Mouse (Mus musculus) hindbrain, embryonic 12.5 days (tissue): Measurements from ENCODE around the gene Mfsd11. TPM values are rescaled to one million over a fixed set of nuclear protein-coding genes. Genes with fewer than 3 reads are reported as not detected.

Experiments
- ATAC-seq: fragments of 200-750 bp; cut with Nextera tagmentation; 2 replicates; pipeline ENCODE4 v1.8.0; 2017; ENCODE audit warnings: moderate TSS enrichment; ENCODE audit not compliant: low FRiP score
- H3K27ac ChIP-seq: fragments of 300-500 bp; sonication (generic); 2 replicates; pipeline ENCODE4 v1.5.1; 2016; ENCODE audit warnings: mild to moderate bottlenecking
- H3K27me3 ChIP-seq: fragments of 300-500 bp; sonication (generic); 2 replicates; pipeline ENCODE4 v1.6.1; 2016; ENCODE audit warnings: mild to moderate bottlenecking
- H3K36me3 ChIP-seq: fragments of 300-500 bp; sonication (generic); 2 replicates; pipeline ENCODE4 v1.6.1; 2016; ENCODE audit warnings: mild to moderate bottlenecking
- H3K4me1 ChIP-seq: fragments of 300-500 bp; sonication (generic); 2 replicates; pipeline ENCODE4 v1.6.1; 2016
- H3K4me2 ChIP-seq: fragments of 300-500 bp; sonication (generic); replicated peaks from 2 replicates; pipeline ENCODE4 v1.6.1; 2016; ENCODE audit warnings: mild to moderate bottlenecking
- H3K4me3 ChIP-seq: fragments of 300-500 bp; sonication (generic); 2 replicates; pipeline ENCODE4 v1.5.1; 2016; ENCODE audit warnings: mild to moderate bottlenecking
- H3K9ac ChIP-seq: fragments of 300-500 bp; sonication (generic); 2 replicates; pipeline ENCODE4 v1.6.1; 2016; ENCODE audit warnings: mild to moderate bottlenecking, moderate library complexity
- H3K9me3 ChIP-seq: fragments of 300-500 bp; sonication (generic); replicated peaks from 2 replicates; pipeline ENCODE4 v1.6.1; 2016; ENCODE audit warnings: mild to moderate bottlenecking
- WGBS: fragments of 180-500 bp; shearing (Covaris S2); methylation state at CpG from one replicate; pipeline ENCODE4 v1.1.7; 2016; 5-methylcytosine and 5-hydroxymethylcytosine counted together
- polyA plus RNA-seq: library from polyadenylated mRNA; unstranded; fragments of >200 nt; fragmentation: Nextera tagmentation; extraction: Ambion mirVana; gene quantifications from 2 replicates; pipeline ENCODE4 v1.2.1, GENCODE M21; 2016

Gene Mfsd11
- 43.3 and 47.6 TPM in 2 replicates for polyA plus RNA-seq

GRCm38 (mm10) chr11:116852291-116852890 is at the start of gene Mfsd11:
Gene Mfsd11, plus strand, starts transcription at chr11:116852440.
- Histone ChIP-seq H3K4me3 (peak within 1 kb of the TSS; percentile 100), H3K9ac (peak within 1 kb of the TSS; percentile 99), H3K27me3 (no peaks in the 10 kb centered on the region), H3K9me3 (no peaks in the 10 kb centered on the region), H3K4me2 (peak within 1 kb of the TSS; percentile 64), H3K36me3 (peaks cover 29% of the 10 kb centered on the region), H3K4me1 (peaks cover 24% of the 10 kb centered on the region), H3K27ac (peak within 1 kb of the TSS; percentile 97)
- peak; percentile 55 for ATAC-seq
- under 1% methylated on average over 89 of the region's 91 CpGs for WGBS

- Histone ChIP-seq H3K4me2 (no peak overlapping the region), H3K4me1 (0 out of 2 replicates have a peak, but pooled peaks cover 2% of the 10 kb centered on the region), H3K4me3 (no peak overlapping the region), H3K27me3 (no peaks in the 10 kb centered on the region), H3K9me3 (no peaks in the 10 kb centered on the region), H3K27ac (no peak overlapping the region), H3K36me3 (no peaks in the 10 kb centered on the region), H3K9ac (no peak overlapping the region)
- no peak for ATAC-seq
- 85% methylated on average over 5 of the region's 5 CpGs for WGBS
Observed at GRCm38 (mm10) chr11:116802709-116803108, 49.5 kb upstream of the Mfsd11 start.

- no peak for ATAC-seq
- Histone ChIP-seq H3K4me3 (no peak overlapping the region), H3K4me2 (no peak overlapping the region), H3K27ac (no peak overlapping the region), H3K36me3 (no peaks in the 10 kb centered on the region), H3K9me3 (no peaks in the 10 kb centered on the region), H3K9ac (no peak overlapping the region), H3K4me1 (peaks cover 29% of the 10 kb centered on the region), H3K27me3 (no peaks in the 10 kb centered on the region; the same call in 1 of the 2 replicates)
- 86% methylated on average over 15 of the region's 15 CpGs for WGBS
Observed at GRCm38 (mm10) chr11:116806136-116807071, 45.8 kb upstream of the Mfsd11 start.

- ATAC-seq: no peak
- Histone ChIP-seq H3K4me1 (peaks cover 35% of the 10 kb centered on the region), H3K9me3 (no peaks in the 10 kb centered on the region), H3K27me3 (no peaks in the 10 kb centered on the region; the same call in 1 of the 2 replicates), H3K4me3 (no peak overlapping the region), H3K36me3 (no peaks in the 10 kb centered on the region), H3K9ac (no peak overlapping the region), H3K27ac (no peak overlapping the region), H3K4me2 (no peak overlapping the region)
- WGBS: 74% methylated on average over 7 of the region's 7 CpGs
Observed at GRCm38 (mm10) chr11:116807116-116807515, 45.1 kb upstream of the Mfsd11 start.

- Histone ChIP-seq H3K27me3 (no peaks in the 10 kb centered on the region; the same call in 1 of the 2 replicates), H3K4me1 (peaks cover 39% of the 10 kb centered on the region), H3K36me3 (no peaks in the 10 kb centered on the region), H3K4me2 (no peak overlapping the region), H3K9me3 (no peaks in the 10 kb centered on the region), H3K27ac (no peak overlapping the region), H3K4me3 (no peak overlapping the region), H3K9ac (no peak overlapping the region)
- ATAC-seq: no peak
- WGBS: 85% methylated on average over 3 of the region's 3 CpGs
Observed at GRCm38 (mm10) chr11:116807526-116807925, 44.7 kb upstream of the Mfsd11 start.

GRCm38 (mm10) chr11:116807938-116808606 is 44.2 kb upstream of the Mfsd11 start:
- WGBS: 26% methylated on average over 7 of the region's 7 CpGs
- H3K27me3 ChIP-seq: no peaks in the 10 kb centered on the region; the same call in 1 of the 2 replicates
- no peak overlapping the region for H3K9ac ChIP-seq
- H3K4me2 ChIP-seq: no peak overlapping the region
- H3K9me3 ChIP-seq: no peaks in the 10 kb centered on the region
- H3K4me1 ChIP-seq: peaks cover 45% of the 10 kb centered on the region
- no peak overlapping the region for H3K4me3 ChIP-seq
- H3K36me3 ChIP-seq: no peaks in the 10 kb centered on the region
- ATAC-seq: no peak
- no peak overlapping the region for H3K27ac ChIP-seq

GRCm38 (mm10) chr11:116808811-116809395 is 43.3 kb upstream of the Mfsd11 start:
- ATAC-seq: no peak
- no peak overlapping the region for H3K4me2 ChIP-seq
- H3K27me3 ChIP-seq: no peaks in the 10 kb centered on the region; the same call in 1 of the 2 replicates
- peaks cover 53% of the 10 kb centered on the region for H3K4me1 ChIP-seq
- 75% methylated on average over 11 of the region's 11 CpGs for WGBS
- no peaks in the 10 kb centered on the region for H3K9me3 ChIP-seq
- H3K36me3 ChIP-seq: no peaks in the 10 kb centered on the region
- 0 out of 2 replicates have a peak overlapping the region, but pooled peaks have one; percentile 98 for H3K27ac ChIP-seq
- H3K4me3 ChIP-seq: no peak overlapping the region
- no peak overlapping the region for H3K9ac ChIP-seq

- no peak for ATAC-seq
- H3K9me3 ChIP-seq: no peaks in the 10 kb centered on the region
- H3K4me2 ChIP-seq: no peak overlapping the region
- whole genome bisulfite sequencing: 84% methylated on average over 8 of the region's 8 CpGs
- H3K9ac ChIP-seq: peak overlapping the region; percentile 23; the same call in 1 of the 2 replicates
- H3K27me3 ChIP-seq: no peaks in the 10 kb centered on the region; the same call in 1 of the 2 replicates
- H3K36me3 ChIP-seq: no peaks in the 10 kb centered on the region
- H3K27ac ChIP-seq: peak overlapping the region; percentile 98; the same call in 1 of the 2 replicates
- peaks cover 59% of the 10 kb centered on the region for H3K4me1 ChIP-seq
- H3K4me3 ChIP-seq: no peak overlapping the region
Observed at GRCm38 (mm10) chr11:116809520-116809919, 42.7 kb upstream of the Mfsd11 start.

GRCm38 (mm10) chr11:116810528-116810927 is 41.7 kb upstream of the Mfsd11 start:
- H3K4me1 ChIP-seq: peaks cover 68% of the 10 kb centered on the region
- peak overlapping the region; percentile 98 for H3K27ac ChIP-seq
- no peak for ATAC-seq
- peak overlapping the region; percentile 56 for H3K4me2 ChIP-seq
- 30% methylated on average over 11 of the region's 11 CpGs for WGBS
- H3K27me3 ChIP-seq: no peaks in the 10 kb centered on the region; the same call in 1 of the 2 replicates
- peak overlapping the region; percentile 27; the same call in 1 of the 2 replicates for H3K4me3 ChIP-seq
- H3K36me3 ChIP-seq: no peaks in the 10 kb centered on the region
- no peaks in the 10 kb centered on the region for H3K9me3 ChIP-seq
- H3K9ac ChIP-seq: peak overlapping the region; percentile 61; the same call in 1 of the 2 replicates

- WGBS: 6% methylated on average over 30 of the region's 32 CpGs
- peak overlapping the region; percentile 61 for H3K9ac ChIP-seq
- no peaks in the 10 kb centered on the region for H3K9me3 ChIP-seq
- peak overlapping the region; percentile 56 for H3K4me2 ChIP-seq
- H3K27me3 ChIP-seq: no peaks in the 10 kb centered on the region; the same call in 1 of the 2 replicates
- peak overlapping the region; percentile 98 for H3K27ac ChIP-seq
- peak overlapping the region; percentile 27 for H3K4me3 ChIP-seq
- H3K4me1 ChIP-seq: peaks cover 75% of the 10 kb centered on the region
- peak; percentile 90 for ATAC-seq
- no peaks in the 10 kb centered on the region for H3K36me3 ChIP-seq
Observed at GRCm38 (mm10) chr11:116810983-116811901, 41.0 kb upstream of the Mfsd11 start.
